Mouse (Mus musculus) neural tube, embryonic 10.5 days (tissue): ENCODE results near the gene Net1.
"Not testable (repeated sequence)": the region's sequence is repeated elsewhere in the genome, so short reads cannot be mapped to it uniquely, and the experiment has no call there.

Source experiments
- DNase-seq: peaks from one replicate; pipeline ENCODE4 v3.0.0-alpha.2; 2017; ENCODE audit warnings: low spot score; ENCODE audit errors: extremely low spot score

Net1 gene

GRCm38 (mm10) chr13:3833644-3834043 lies 84.4 kb downstream of the Net1 start:
- DNase-seq = not testable (repeated sequence)

- DNase-seq = no peak
Measured at GRCm38 (mm10) chr13:3832450-3832849, 85.6 kb downstream of the Net1 start.
